Mouse (Mus musculus): ENCODE results near the gene Vmn1r64.

- TF ChIP-seq POLR2A (IDR thresholded peaks at IDR 0.05; ENCODE audit: insufficient read depth, low read depth, low read length) (no peak), CTCF (IDR thresholded peaks at IDR 0.05) (no peak), EP300 (IDR thresholded peaks at IDR 0.05; ENCODE audit: insufficient read depth, low read depth, low read length) (no peak)
Measured at GRCm38 (mm10) chr7:5899238-5899637, 14.9 kb upstream of the Vmn1r64 start.
